Mouse (Mus musculus): ENCODE data around the gene Gpr176.

The Gpr176 gene

GRCm38 (mm10) chr2:118372901-118373571 is at the start of gene Gpr176:
Gene Gpr176 (minus strand): TSS chr2:118373419.
- DNase-seq (ENCODE audit: low read depth), result peak; percentile 57

- no peak for DNase-seq (ENCODE audit: low read depth)
Measured at GRCm38 (mm10) chr2:118422385-118422784, 49.2 kb upstream of the Gpr176 start.

GRCm38 (mm10) chr2:118421951-118422350 is 48.7 kb upstream of the Gpr176 start:
- DNase-seq (ENCODE audit: low read depth), result no peak

DNA sequence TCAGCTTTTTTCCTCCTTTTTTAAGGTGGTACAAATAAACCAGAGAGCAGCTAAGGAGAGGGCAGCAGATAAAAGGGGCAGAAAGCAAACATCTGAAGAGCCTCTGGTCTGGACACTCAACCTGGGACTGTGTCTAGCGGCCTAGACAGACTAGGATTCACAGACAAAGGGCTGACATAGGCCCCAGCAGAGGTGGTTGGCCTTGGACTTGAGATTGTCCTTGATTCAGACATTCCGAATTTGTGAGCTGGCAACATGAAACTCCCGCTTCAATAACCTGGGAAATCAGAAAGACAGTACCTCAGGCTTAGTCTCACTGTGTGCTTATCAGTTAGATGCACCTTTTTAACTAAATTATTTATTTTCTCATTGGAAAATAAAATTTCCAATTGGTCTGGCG is 44.9 kb upstream of the Gpr176 start:
- DNase-seq (ENCODE audit: low read depth), result no peak

- no peak for DNase-seq (ENCODE audit: low read depth)
Measured at GRCm38 (mm10) chr2:118415601-118416355, 42.6 kb upstream of the Gpr176 start.

DNA sequence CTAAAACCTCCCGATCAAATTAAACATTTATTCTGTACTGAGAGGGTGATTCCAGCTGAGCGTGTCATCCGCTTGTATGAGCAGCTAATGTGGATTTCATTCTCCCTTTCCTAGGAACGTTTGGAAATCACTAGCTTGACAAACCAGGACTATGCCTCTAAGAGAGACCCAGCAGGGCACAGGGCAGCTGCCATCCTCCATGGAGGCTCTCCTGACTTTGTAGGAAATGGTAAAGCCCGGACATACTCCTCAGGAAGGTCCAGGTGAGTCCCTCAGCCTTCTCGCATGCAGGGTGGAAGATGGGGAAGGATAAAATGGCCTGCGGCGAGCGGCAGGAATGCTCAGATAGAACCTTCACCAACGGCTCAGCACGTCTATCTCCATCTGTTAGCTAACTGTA is 39.6 kb upstream of the Gpr176 start:
- no peak for DNase-seq (ENCODE audit: low read depth)

- DNase-seq (ENCODE audit: low read depth), result no peak
Measured at GRCm38 (mm10) chr2:118408336-118408895, 35.2 kb upstream of the Gpr176 start.

DNA sequence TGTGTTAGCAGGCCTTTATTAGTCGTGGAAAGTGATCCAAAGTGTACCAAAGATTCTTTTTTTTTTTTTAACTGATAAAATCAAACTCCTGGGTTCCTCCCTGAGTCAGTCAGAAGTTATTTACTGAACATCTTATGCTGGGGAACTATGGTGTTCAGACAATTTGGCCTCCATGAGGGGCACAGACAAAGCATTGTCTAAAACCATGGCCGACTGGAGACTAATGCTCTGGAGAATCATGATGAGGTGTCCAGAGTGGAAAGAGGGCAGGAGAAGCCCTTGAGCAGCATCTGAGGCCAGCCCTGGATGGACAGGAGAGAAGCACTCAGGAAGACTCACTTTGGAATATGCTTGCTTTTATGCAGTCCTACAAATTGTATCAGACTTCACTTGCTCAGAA is 33.6 kb upstream of the Gpr176 start:
- no peak for DNase-seq (ENCODE audit: low read depth)

DNA sequence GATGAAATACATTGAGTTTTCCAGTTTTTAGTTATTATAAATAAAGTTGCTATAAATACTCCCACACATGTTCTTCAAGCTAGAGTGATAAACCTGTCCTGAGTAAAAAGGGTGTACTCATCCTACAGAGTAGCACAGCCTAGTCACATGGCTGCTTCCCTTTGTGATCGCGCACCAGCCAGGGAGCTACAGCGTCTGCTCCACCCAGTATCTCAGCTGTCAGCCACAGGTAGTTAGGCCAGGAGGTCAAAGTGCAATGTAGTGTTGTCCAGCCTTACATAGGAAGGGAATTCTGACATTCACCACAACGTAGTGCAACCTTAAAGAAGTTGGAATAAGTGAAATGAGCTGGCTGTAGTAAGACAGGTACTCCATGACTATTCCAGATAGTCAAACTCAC is 32.3 kb upstream of the Gpr176 start:
- no peak for DNase-seq (ENCODE audit: low read depth)

- no peak for DNase-seq (ENCODE audit: low read depth)
Measured at GRCm38 (mm10) chr2:118404336-118404735, 31.1 kb upstream of the Gpr176 start.

DNA sequence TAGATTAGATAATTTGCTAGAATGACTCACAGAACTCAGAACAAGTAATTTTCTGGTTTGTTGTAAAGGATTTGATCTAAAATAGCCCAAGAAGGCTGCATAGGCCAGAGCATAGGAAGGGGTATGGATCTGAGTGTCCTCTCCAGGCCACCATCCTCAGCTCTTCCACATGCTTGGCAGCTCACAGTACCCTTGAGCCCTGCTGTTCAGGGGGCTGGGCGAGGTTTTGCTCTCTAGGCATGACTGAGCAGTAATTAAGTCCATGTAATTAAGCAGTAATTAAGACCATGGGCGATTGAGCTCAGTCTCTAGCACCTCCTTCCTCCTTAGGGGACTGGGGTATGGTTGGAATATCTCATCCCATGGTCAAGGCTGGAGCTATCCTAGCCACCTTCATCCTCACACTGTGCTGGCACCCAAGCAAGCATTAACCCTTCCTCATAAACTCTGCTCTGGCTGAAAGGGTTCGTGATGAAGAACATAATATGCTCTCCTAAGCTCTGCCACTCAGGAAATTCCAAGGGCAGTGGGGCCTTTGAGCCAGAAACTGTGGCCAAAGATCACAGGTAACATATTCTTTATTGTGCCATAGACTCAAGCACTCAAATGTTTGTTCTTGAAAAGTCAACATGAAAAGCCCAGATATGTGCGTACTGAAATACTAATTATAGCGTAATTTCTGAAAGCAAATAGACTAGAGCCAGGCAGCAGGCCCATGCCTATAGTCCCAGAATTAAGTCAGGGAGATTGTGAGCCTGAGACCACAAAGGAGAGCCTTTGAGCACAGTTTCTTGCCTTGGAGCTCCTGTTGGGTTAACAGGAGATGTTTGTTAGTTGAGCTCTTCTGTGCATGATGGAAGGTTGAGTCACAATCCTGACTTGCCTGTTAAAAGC is 28.9 kb upstream of the Gpr176 start:
- no peak for DNase-seq (ENCODE audit: low read depth)

DNA sequence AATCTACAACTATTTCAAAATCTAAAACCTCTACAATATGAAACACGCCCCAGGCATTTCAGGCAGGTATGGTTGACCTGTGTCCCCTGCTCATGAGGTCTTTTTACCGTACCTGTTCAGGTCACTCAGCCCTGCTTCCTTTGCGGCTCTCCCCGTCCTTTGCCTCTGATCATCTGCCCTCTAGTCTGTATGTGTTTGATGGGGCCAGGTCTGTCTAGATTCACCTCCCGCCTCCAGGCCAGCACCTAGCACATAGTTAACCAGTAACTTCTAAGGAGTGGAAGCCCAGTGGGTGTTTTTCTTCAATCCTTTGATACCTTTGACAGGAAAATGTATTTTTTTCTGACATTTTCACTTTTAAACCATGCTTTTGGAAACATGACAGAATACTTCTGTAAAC is 26.5 kb upstream of the Gpr176 start:
- DNase-seq (ENCODE audit: low read depth), result no peak

DNA sequence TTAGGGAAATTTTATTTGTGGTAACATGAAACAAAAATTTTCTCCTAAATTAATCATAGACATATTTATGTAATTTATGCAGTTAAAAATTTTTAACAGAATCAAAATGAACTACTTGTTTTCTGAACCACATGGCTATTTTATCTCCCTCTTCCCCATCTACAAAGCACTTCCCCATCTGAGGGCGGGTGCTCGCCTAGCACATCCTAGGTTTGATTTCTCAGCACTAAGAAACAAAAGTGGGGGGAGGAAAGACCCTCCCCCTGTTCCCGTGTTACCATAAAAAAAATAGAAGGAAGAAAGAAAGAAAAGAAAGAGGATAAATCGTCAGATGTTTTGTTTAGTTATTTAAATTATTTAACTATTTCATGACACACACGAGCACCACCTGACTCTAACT is 18.0 kb upstream of the Gpr176 start:
- DNase-seq (ENCODE audit: low read depth), result no peak

DNA sequence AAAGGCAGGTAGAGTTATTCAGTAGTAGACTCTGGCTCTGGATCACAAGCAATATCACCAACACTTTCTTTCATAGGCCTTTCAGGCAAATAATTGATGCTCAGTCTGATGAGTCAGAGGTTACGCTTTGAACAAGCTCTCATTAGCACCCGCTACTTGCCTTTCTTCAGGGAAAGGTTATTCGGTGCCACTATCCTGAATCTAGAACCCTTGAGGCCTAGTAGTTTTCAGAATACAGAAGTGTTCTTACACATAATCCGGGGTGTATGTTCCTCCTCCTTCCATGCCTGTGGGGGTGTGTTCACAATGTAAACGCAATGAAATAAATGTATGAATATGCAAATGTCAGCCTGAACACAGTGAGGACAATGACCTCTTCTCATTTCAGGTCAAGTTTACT is 16.9 kb upstream of the Gpr176 start:
- DNase-seq (ENCODE audit: low read depth), result peak; percentile 28

- peak; percentile 29 for DNase-seq (ENCODE audit: low read depth)
Measured at GRCm38 (mm10) chr2:118389569-118389968, 16.4 kb upstream of the Gpr176 start.

DNA sequence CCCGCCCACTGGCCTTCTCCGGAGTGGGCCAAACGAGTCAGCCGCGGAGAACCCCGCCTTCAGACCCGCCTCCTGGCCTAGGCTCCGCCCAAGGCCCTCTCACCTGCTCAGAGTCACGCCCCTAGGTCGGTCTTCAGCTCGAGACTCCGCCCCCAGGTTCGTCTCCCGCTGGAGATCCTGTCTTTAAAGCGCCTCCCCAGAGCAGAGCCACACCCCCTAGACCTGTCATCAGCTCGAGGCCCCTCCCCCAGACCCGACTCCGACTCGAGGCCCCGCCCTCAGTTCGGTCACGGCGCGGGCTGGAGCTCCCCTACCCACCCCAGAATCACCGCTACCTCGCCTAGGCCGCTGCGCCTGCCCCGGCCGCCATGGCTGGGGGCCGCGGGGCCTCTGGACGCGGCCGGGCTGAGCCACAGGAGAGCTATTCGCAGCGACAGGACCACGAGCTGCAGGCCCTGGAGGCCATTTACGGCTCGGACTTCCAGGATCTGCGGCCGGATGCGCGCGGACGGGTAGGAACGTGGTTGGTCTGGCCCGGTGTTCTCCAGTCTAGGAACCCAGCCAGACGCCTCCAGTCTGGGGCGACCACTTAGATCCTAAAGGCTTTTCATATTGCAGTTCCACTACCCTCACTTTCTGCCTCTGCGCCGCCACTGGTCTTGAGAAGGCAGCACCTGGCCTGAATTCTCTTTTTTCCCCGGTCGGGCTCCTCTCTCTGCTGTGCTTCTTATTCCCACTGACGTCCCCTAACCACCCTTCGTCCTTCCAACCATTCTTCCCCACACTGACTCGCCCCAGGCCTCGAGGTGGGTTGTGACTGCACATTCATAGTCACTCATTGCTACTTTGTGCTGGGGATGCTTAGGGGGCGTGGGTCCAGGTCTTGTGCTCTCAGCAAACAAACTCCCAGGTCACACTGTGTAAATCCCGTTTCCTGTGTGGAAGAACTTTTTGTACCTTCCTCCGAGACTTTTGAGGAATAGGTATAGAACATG is 15.4 kb upstream of the Gpr176 start, which contains the start of gene Eif2ak4:
Gene Eif2ak4, plus strand, starts transcription at position 278 of the 995 bp plus-strand sequence.
- peak; percentile 100 for DNase-seq (ENCODE audit: low read depth)

GRCm38 (mm10) chr2:118383387-118383786 is 10.2 kb upstream of the Gpr176 start:
- no peak for DNase-seq (ENCODE audit: low read depth)

- DNase-seq (ENCODE audit: low read depth), result no peak
Measured at GRCm38 (mm10) chr2:118379756-118380155, 6.5 kb upstream of the Gpr176 start.

DNA sequence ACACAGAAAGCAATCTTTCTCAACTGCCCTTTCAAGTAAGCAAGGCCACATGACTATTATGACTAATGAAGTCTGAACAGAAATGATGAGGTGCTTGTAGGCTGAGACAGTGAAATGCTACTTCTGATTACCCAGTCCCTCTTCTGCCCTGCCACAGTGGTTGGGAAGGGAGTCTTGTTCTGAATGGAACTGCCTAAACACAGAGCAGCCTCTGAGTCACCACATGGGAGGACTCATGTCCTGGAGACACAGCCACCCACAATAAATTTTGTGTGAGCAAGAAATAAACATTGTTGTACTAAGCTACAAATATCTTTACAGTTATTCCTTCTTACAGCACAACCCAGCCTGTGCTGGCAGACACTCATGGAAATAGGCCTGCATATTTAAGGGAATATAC is 2.7 kb upstream of the Gpr176 start:
- no peak for DNase-seq (ENCODE audit: low read depth)

- no peak for DNase-seq (ENCODE audit: low read depth)
Measured at GRCm38 (mm10) chr2:118375522-118375921, 2.3 kb upstream of the Gpr176 start.
